Mouse (Mus musculus) hindbrain, embryonic 16.5 days (tissue): ENCODE data around the gene Il22ra1. TPM values are rescaled to one million over a fixed set of nuclear protein-coding genes. Genes with fewer than 3 reads are reported as not detected.

Source experiments
- ATAC-seq: fragments of 200-750 bp; cut with Nextera tagmentation; 2 replicates; pipeline ENCODE4 v1.8.0; 2017; ENCODE audit warnings: moderate TSS enrichment, moderate library complexity
- H3K27ac ChIP-seq: fragments of 300-500 bp; sonication (generic); 2 replicates; pipeline ENCODE4 v1.5.1; 2014; ENCODE audit warnings: low read depth, mild to moderate bottlenecking, control low read depth, low read length, moderate library complexity
- H3K27me3 ChIP-seq: fragments of 300-500 bp; sonication (generic); replicated peaks from 2 replicates; pipeline ENCODE4 v1.6.1; 2014; ENCODE audit warnings: low read length; ENCODE audit not compliant: control insufficient read depth, insufficient read depth
- H3K36me3 ChIP-seq: fragments of 300-500 bp; sonication (generic); 2 replicates; pipeline ENCODE4 v1.6.1; 2014; ENCODE audit warnings: mild to moderate bottlenecking, low read length, moderate library complexity, mixed read lengths; ENCODE audit not compliant: control insufficient read depth, insufficient read depth
- H3K4me1 ChIP-seq: fragments of 300-500 bp; sonication (generic); 2 replicates; pipeline ENCODE4 v1.6.1; 2014; ENCODE audit warnings: low read depth, low read length; ENCODE audit not compliant: control insufficient read depth, insufficient read depth
- H3K4me2 ChIP-seq: fragments of 300-500 bp; sonication (generic); 2 replicates; pipeline ENCODE4 v1.6.1; 2014; ENCODE audit warnings: mild to moderate bottlenecking, low read length, control low read depth, moderate library complexity
- H3K4me3 ChIP-seq: fragments of 300-500 bp; sonication (generic); 2 replicates; pipeline ENCODE4 v1.5.1; 2014; ENCODE audit warnings: mild to moderate bottlenecking, low read length, control low read depth, moderate library complexity
- H3K9ac ChIP-seq: fragments of 300-500 bp; sonication (generic); 2 replicates; pipeline ENCODE4 v1.6.1; 2014; ENCODE audit warnings: low read depth, mild to moderate bottlenecking, control low read depth, low read length, moderate library complexity
- H3K9me3 ChIP-seq: fragments of 300-500 bp; sonication (generic); 2 replicates; pipeline ENCODE4 v1.6.1; 2014; ENCODE audit warnings: mild to moderate bottlenecking, low read length, moderate library complexity; ENCODE audit not compliant: control insufficient read depth
- WGBS: fragments of 180-500 bp; shearing (Covaris S2); extraction: QIAGEN DNeasy Blood & Tissue Kit; methylation state at CpG from one replicate; pipeline ENCODE4 v1.1.7; 2014; 5-methylcytosine and 5-hydroxymethylcytosine counted together
- polyA plus RNA-seq: library from polyadenylated mRNA; unstranded; fragments of >200 nt; fragmentation: Nextera tagmentation; extraction: Ambion mirVana; gene quantifications from 2 replicates; pipeline ENCODE4 v1.2.1, GENCODE M21; 2015

The Il22ra1 gene
- polyA plus RNA-seq, 1 experiment from 2014 or later, result not detected

- Histone ChIP-seq H3K9me3 (peaks cover 7% of the 10 kb centered on the region; the same call in 1 of the 2 replicates), H3K4me3 (no peak overlapping the region), H3K36me3 (no peaks in the 10 kb centered on the region), H3K27me3 (no peaks in the 10 kb centered on the region), H3K27ac (no peak overlapping the region), H3K4me1 (no peaks in the 10 kb centered on the region), H3K4me2 (no peak overlapping the region), H3K9ac (no peak overlapping the region)
- no peak for ATAC-seq
- 77% methylated on average over 17 of the region's 17 CpGs for WGBS
Observed at GRCm38 (mm10) chr4:135722540-135723290, 5.3 kb upstream of the Il22ra1 start.

- Histone ChIP-seq H3K36me3 (no peaks in the 10 kb centered on the region), H3K4me1 (no peaks in the 10 kb centered on the region), H3K27ac (no peak overlapping the region), H3K4me2 (no peak overlapping the region), H3K9me3 (peaks cover 4% of the 10 kb centered on the region; the same call in 1 of the 2 replicates), H3K27me3 (no peaks in the 10 kb centered on the region), H3K4me3 (no peak overlapping the region), H3K9ac (no peak overlapping the region)
- ATAC-seq, result no peak
- WGBS, result 70% methylated on average over 11 of the region's 11 CpGs
Observed at GRCm38 (mm10) chr4:135726416-135726815, 1.6 kb upstream of the Il22ra1 start.

GRCm38 (mm10) chr4:135730204-135730603 is 2.2 kb downstream of the Il22ra1 start:
- Histone ChIP-seq H3K9ac (no peak overlapping the region), H3K4me2 (no peak overlapping the region), H3K36me3 (no peaks in the 10 kb centered on the region), H3K27me3 (no peaks in the 10 kb centered on the region), H3K4me1 (no peaks in the 10 kb centered on the region), H3K9me3 (0 out of 2 replicates have a peak, but pooled peaks cover 3% of the 10 kb centered on the region), H3K27ac (no peak overlapping the region), H3K4me3 (no peak overlapping the region)
- peak; percentile 17; the same call in 1 of the 2 replicates for ATAC-seq
- WGBS, result 60% methylated on average over 9 of the region's 9 CpGs

- Histone ChIP-seq H3K4me2 (no peak overlapping the region), H3K27ac (no peak overlapping the region), H3K4me1 (no peaks in the 10 kb centered on the region), H3K9me3 (0 out of 2 replicates have a peak, but pooled peaks cover 3% of the 10 kb centered on the region), H3K36me3 (no peaks in the 10 kb centered on the region), H3K9ac (no peak overlapping the region), H3K27me3 (no peaks in the 10 kb centered on the region), H3K4me3 (no peak overlapping the region)
- WGBS, result 71% methylated on average over 8 of the region's 8 CpGs
- no peak for ATAC-seq
Observed at GRCm38 (mm10) chr4:135730951-135731350, 3.0 kb downstream of the Il22ra1 start.

GRCm38 (mm10) chr4:135733901-135734300 is 5.9 kb downstream of the Il22ra1 start:
- Histone ChIP-seq H3K4me1 (no peaks in the 10 kb centered on the region), H3K4me2 (no peak overlapping the region), H3K27ac (no peak overlapping the region), H3K9me3 (0 out of 2 replicates have a peak, but pooled peaks cover 3% of the 10 kb centered on the region), H3K27me3 (no peaks in the 10 kb centered on the region), H3K36me3 (no peaks in the 10 kb centered on the region), H3K9ac (no peak overlapping the region), H3K4me3 (no peak overlapping the region)
- no peak for ATAC-seq
- WGBS, result 95% methylated on average over 14 of the region's 14 CpGs

- no peak for ATAC-seq
- Histone ChIP-seq H3K36me3 (no peaks in the 10 kb centered on the region), H3K27me3 (no peaks in the 10 kb centered on the region), H3K4me3 (no peak overlapping the region), H3K4me1 (no peaks in the 10 kb centered on the region), H3K9me3 (0 out of 2 replicates have a peak, but pooled peaks cover 3% of the 10 kb centered on the region), H3K27ac (no peak overlapping the region), H3K4me2 (no peak overlapping the region), H3K9ac (no peak overlapping the region)
- 73% methylated on average over 3 of the region's 3 CpGs for WGBS
Observed at GRCm38 (mm10) chr4:135736903-135737302, 8.9 kb downstream of the Il22ra1 start.

- no peaks in the 10 kb centered on the region for H3K4me1 ChIP-seq
- no peak overlapping the region for H3K9ac ChIP-seq
- no peak overlapping the region for H3K4me2 ChIP-seq
- 67% methylated on average over 5 of the region's 5 CpGs for WGBS
- H3K4me3 ChIP-seq, result no peak overlapping the region
- no peak for ATAC-seq
- no peaks in the 10 kb centered on the region for H3K27me3 ChIP-seq
- H3K36me3 ChIP-seq, result no peaks in the 10 kb centered on the region
- no peak overlapping the region for H3K27ac ChIP-seq
- H3K9me3 ChIP-seq, result 0 out of 2 replicates have a peak, but pooled peaks cover 3% of the 10 kb centered on the region
Observed at GRCm38 (mm10) chr4:135738237-135738636, 10.3 kb downstream of the Il22ra1 start.

- no peak overlapping the region for H3K4me2 ChIP-seq
- no peaks in the 10 kb centered on the region for H3K4me1 ChIP-seq
- no peak overlapping the region for H3K27ac ChIP-seq
- no peak for ATAC-seq
- H3K4me3 ChIP-seq, result no peak overlapping the region
- no peaks in the 10 kb centered on the region for H3K27me3 ChIP-seq
- H3K9ac ChIP-seq, result no peak overlapping the region
- H3K36me3 ChIP-seq, result no peaks in the 10 kb centered on the region
- 66% methylated on average over 7 of the region's 7 CpGs for WGBS
- 0 out of 2 replicates have a peak, but pooled peaks cover 3% of the 10 kb centered on the region for H3K9me3 ChIP-seq
Observed at GRCm38 (mm10) chr4:135739148-135739547, 11.2 kb downstream of the Il22ra1 start.

GRCm38 (mm10) chr4:135739672-135740071 is 11.7 kb downstream of the Il22ra1 start:
- WGBS, result 93% methylated on average over 14 of the region's 14 CpGs
- Histone ChIP-seq H3K4me1 (no peaks in the 10 kb centered on the region), H3K9ac (no peak overlapping the region), H3K4me2 (no peak overlapping the region), H3K27me3 (no peaks in the 10 kb centered on the region), H3K4me3 (no peak overlapping the region), H3K27ac (no peak overlapping the region), H3K9me3 (no peaks in the 10 kb centered on the region), H3K36me3 (no peaks in the 10 kb centered on the region)
- ATAC-seq, result no peak
